Mouse (Mus musculus): ENCODE measurements around the gene Dner. TPM values are rescaled to one million over a fixed set of nuclear protein-coding genes. Genes with fewer than 3 reads are reported as not detected.

The Dner gene
- polyA plus RNA-seq, 1 experiment from 2014 or later = 244 TPM

DNA sequence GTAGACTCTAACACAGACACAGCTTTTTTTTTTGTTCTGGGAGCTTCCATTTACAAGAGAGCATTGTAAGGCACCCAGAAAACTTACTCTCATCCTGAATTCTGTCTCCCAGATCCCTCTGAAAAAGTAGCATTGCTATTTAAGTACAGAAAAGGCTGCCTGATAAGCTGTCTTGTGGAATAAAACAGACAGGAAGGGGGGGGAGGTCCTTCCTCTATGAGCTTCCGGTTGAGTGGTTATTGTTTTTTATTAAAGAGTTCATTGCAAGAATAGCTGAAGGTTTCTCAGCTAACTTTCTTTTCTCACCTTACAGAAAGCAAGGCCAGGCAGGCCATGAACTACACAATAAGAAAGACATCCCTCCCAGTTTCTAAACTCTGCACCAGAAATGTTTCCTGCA, 77.9 kb downstream of the Dner start:
- no peaks in the 10 kb centered on the region for H3K27me3 ChIP-seq (ENCODE audit: control insufficient read depth, insufficient read depth, low read length)
- no peaks in the 10 kb centered on the region for H3K36me3 ChIP-seq (ENCODE audit: control insufficient read depth, insufficient read depth, low read length)
- no peak overlapping the region for H3K27ac ChIP-seq (replicated peaks; ENCODE audit: low read depth, low read length)
- no peaks in the 10 kb centered on the region for H3K9me3 ChIP-seq (ENCODE audit: control insufficient read depth, low read length)
- no peak overlapping the region for H3K9ac ChIP-seq (replicated peaks; ENCODE audit: low read length)
- H3K4me3 ChIP-seq (replicated peaks; ENCODE audit: low read depth, low read length) = no peak overlapping the region
- peaks cover 43% of the 10 kb centered on the region for H3K4me1 ChIP-seq (ENCODE audit: control insufficient read depth, insufficient read depth, low read length)
- H3K4me2 ChIP-seq (ENCODE audit: low read length) = no peak overlapping the region
- ATAC-seq (ENCODE audit: low FRiP score, low TSS enrichment) (no peak), DNase-seq (no peak)
- WGBS = 77% methylated on average over 1 of the region's 1 CpGs

DNA sequence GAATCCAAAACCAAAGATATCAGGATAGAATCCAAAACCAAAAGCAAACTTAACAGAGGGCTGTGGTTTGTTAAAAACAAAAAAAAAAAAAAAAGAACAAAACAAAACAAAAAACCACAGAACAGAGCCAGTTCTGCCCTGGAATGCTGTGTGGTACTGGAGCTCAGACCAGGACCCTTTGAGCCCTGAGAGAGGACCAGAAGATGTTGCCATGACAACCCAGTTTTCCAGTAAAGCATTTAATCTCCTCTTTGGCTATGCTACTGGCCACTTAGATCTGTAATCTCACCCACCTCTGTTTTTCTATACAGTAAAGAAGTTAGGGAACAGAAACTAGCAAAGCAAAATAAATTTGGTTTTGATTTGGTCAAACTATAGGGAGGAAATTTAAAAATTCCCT, 79.9 kb downstream of the Dner start:
- peak; percentile 59 for DNase-seq
- no peak overlapping the region for H3K9ac ChIP-seq (replicated peaks; ENCODE audit: low read length)
- peaks cover 37% of the 10 kb centered on the region for H3K4me1 ChIP-seq (ENCODE audit: control insufficient read depth, insufficient read depth, low read length)
- H3K27me3 ChIP-seq (ENCODE audit: control insufficient read depth, insufficient read depth, low read length) = no peaks in the 10 kb centered on the region
- H3K4me2 ChIP-seq (ENCODE audit: low read length) = no peak overlapping the region
- H3K4me3 ChIP-seq (replicated peaks; ENCODE audit: low read depth, low read length) = no peak overlapping the region
- H3K27ac ChIP-seq (replicated peaks; ENCODE audit: low read depth, low read length) = no peak overlapping the region
- H3K36me3 ChIP-seq (ENCODE audit: control insufficient read depth, insufficient read depth, low read length) = no peaks in the 10 kb centered on the region
- H3K9me3 ChIP-seq (ENCODE audit: control insufficient read depth, low read length) = no peaks in the 10 kb centered on the region
- ATAC-seq (ENCODE audit: low FRiP score, low TSS enrichment) = no peak

DNA sequence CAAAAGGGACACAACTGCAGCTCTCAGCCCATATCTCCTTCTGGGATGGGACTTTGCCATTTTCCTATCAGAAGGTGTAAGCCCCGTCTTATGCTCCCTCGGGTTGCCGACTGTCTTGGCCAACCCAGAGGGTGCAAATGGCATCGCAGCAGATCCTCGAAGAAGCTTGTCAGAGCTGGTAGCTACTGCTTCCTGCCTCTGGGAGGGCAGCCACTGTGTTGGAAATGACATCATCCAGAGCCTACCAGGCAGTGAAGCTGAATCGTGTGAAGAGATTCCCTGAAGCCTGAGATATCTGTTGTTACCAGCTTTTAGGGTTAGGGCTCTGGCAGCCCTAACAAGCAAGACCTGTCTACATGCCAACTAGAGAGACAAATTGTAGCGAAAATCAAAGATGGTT, 81.4 kb downstream of the Dner start:
- no peaks in the 10 kb centered on the region for H3K9me3 ChIP-seq (ENCODE audit: control insufficient read depth, low read length)
- no peak overlapping the region for H3K9ac ChIP-seq (replicated peaks; ENCODE audit: low read length)
- H3K4me2 ChIP-seq (ENCODE audit: low read length) = no peak overlapping the region
- no peaks in the 10 kb centered on the region for H3K36me3 ChIP-seq (ENCODE audit: control insufficient read depth, insufficient read depth, low read length)
- ATAC-seq (ENCODE audit: low FRiP score, low TSS enrichment) = no peak
- DNase-seq = no peak
- no peak overlapping the region for H3K4me3 ChIP-seq (replicated peaks; ENCODE audit: low read depth, low read length)
- WGBS = 84% methylated on average over 7 of the region's 7 CpGs
- no peak overlapping the region for H3K27ac ChIP-seq (replicated peaks; ENCODE audit: low read depth, low read length)
- no peaks in the 10 kb centered on the region for H3K27me3 ChIP-seq (ENCODE audit: control insufficient read depth, insufficient read depth, low read length)
- peaks cover 37% of the 10 kb centered on the region for H3K4me1 ChIP-seq (ENCODE audit: control insufficient read depth, insufficient read depth, low read length)

DNA sequence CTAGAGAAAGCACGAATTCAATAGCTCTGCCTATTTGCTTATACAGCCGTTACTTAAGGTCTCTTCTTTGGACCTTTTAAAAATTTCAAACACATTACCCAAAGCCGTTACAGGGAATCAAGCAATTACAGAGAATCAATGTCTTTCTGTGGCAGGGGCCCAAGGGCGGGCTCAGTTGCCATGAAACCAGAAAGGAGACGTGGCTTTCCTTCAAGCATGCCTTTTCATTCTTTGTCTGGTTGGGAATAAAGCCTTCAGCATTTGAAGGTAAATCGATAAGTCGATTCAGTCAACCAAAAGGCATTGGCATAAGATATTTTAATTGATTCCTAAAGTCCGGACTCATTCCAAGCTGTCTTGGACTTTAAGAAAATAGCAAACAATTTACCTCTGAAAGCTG, 82.9 kb downstream of the Dner start:
- peak; percentile 73 for DNase-seq
- Histone ChIP-seq H3K4me3 (replicated peaks; ENCODE audit: low read depth, low read length) (no peak overlapping the region), H3K9me3 (ENCODE audit: control insufficient read depth, low read length) (no peaks in the 10 kb centered on the region), H3K36me3 (ENCODE audit: control insufficient read depth, insufficient read depth, low read length) (no peaks in the 10 kb centered on the region), H3K27ac (replicated peaks; ENCODE audit: low read depth, low read length) (peak overlapping the region; percentile 28; the same call in 1 of the 2 replicates), H3K4me2 (ENCODE audit: low read length) (peak overlapping the region; percentile 17; the same call in 1 of the 2 replicates), H3K4me1 (ENCODE audit: control insufficient read depth, insufficient read depth, low read length) (peaks cover 37% of the 10 kb centered on the region), H3K27me3 (ENCODE audit: control insufficient read depth, insufficient read depth, low read length) (no peaks in the 10 kb centered on the region), H3K9ac (replicated peaks; ENCODE audit: low read length) (no peak overlapping the region)
- WGBS = 8% methylated on average over 8 of the region's 8 CpGs
- ATAC-seq (ENCODE audit: low FRiP score, low TSS enrichment) = no peak

DNA sequence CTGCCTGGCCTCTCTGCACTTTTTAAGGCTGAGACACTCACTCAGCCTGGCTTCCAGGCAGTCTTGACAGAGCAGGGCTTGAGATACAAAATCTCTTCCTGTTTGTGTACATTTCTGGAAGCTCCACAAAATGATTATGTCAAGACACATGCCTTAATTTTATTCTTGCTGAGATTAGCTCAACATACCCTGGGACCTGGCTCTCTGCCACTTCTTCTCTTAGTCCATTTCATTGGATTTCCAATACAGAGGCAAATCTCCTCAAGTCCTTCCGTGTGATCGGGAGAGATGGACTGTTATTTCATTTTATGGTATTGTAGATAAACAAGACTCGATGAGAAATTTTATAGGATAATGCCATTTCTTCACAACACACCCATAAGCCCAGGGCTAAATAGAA, 84.7 kb downstream of the Dner start:
- H3K4me1 ChIP-seq (ENCODE audit: control insufficient read depth, insufficient read depth, low read length) = peaks cover 28% of the 10 kb centered on the region
- no peak for DNase-seq
- no peaks in the 10 kb centered on the region for H3K9me3 ChIP-seq (ENCODE audit: control insufficient read depth, low read length)
- no peak overlapping the region for H3K4me2 ChIP-seq (ENCODE audit: low read length)
- H3K36me3 ChIP-seq (ENCODE audit: control insufficient read depth, insufficient read depth, low read length) = no peaks in the 10 kb centered on the region
- 60% methylated on average over 3 of the region's 3 CpGs for WGBS
- no peak overlapping the region for H3K4me3 ChIP-seq (replicated peaks; ENCODE audit: low read depth, low read length)
- H3K27me3 ChIP-seq (ENCODE audit: control insufficient read depth, insufficient read depth, low read length) = no peaks in the 10 kb centered on the region
- peak overlapping the region; percentile 70 for H3K27ac ChIP-seq (replicated peaks; ENCODE audit: low read depth, low read length)
- no peak for ATAC-seq (ENCODE audit: low FRiP score, low TSS enrichment)
- no peak overlapping the region for H3K9ac ChIP-seq (replicated peaks; ENCODE audit: low read length)

DNA sequence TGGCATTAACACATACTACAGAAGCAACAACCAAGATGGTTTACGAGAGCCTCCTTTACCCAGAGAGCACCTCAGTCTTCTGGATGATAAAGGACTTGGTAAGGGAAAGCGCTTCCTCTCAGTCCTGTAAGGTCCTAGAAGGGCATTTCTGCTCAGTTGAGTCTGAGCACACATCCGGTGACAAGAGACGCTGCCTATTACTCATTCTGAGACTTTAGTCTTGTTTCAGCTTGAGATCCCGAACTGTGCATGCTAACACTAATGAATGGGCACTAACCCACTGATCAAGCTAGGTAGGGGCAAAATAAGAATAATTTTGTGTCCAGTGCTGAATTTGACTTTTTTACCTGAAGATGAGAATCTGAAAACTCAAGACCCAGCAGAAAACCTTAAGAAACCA, 97.0 kb downstream of the Dner start:
- ATAC-seq (ENCODE audit: low FRiP score, low TSS enrichment) (no peak), DNase-seq (no peak)
- 0 out of 2 replicates have a peak, but pooled peaks cover 5% of the 10 kb centered on the region for H3K9me3 ChIP-seq (ENCODE audit: control insufficient read depth, low read length)
- H3K4me3 ChIP-seq (replicated peaks; ENCODE audit: low read depth, low read length) = no peak overlapping the region
- H3K4me2 ChIP-seq (ENCODE audit: low read length) = no peak overlapping the region
- H3K4me1 ChIP-seq (ENCODE audit: control insufficient read depth, insufficient read depth, low read length) = no peaks in the 10 kb centered on the region
- no peaks in the 10 kb centered on the region for H3K27me3 ChIP-seq (ENCODE audit: control insufficient read depth, insufficient read depth, low read length)
- H3K9ac ChIP-seq (replicated peaks; ENCODE audit: low read length) = no peak overlapping the region
- 91% methylated on average over 5 of the region's 5 CpGs for WGBS
- no peaks in the 10 kb centered on the region for H3K36me3 ChIP-seq (ENCODE audit: control insufficient read depth, insufficient read depth, low read length)
- 0 out of 2 replicates have a peak overlapping the region, but pooled peaks have one; percentile 32 for H3K27ac ChIP-seq (replicated peaks; ENCODE audit: low read depth, low read length)

DNA sequence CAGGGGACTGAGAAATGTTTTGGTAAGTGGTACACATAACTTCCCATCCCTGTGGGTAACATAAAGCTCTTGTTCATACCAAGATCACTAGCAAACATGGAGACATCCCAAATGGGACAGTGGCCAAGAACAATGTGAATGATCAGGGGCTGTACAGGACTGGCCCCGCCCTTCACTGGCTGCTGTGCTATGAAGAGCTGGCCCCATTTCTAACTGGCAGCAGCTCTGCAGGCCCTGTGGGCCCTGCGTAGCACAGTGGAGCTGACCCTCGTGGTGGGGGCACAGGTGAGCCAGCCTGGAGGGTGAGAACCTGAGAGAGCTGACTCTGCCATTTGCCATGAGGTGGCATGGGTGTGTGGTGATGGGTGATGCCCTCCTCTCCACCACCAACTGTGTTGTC, 100.0 kb downstream of the Dner start:
- 84% methylated on average over 3 of the region's 3 CpGs for WGBS
- Histone ChIP-seq H3K9me3 (ENCODE audit: control insufficient read depth, low read length) (no peaks in the 10 kb centered on the region), H3K27ac (replicated peaks; ENCODE audit: low read depth, low read length) (no peak overlapping the region), H3K4me2 (ENCODE audit: low read length) (no peak overlapping the region), H3K9ac (replicated peaks; ENCODE audit: low read length) (no peak overlapping the region), H3K4me1 (ENCODE audit: control insufficient read depth, insufficient read depth, low read length) (peaks cover under 1% of the 10 kb centered on the region; the same call in 1 of the 2 replicates), H3K36me3 (ENCODE audit: control insufficient read depth, insufficient read depth, low read length) (no peaks in the 10 kb centered on the region), H3K4me3 (replicated peaks; ENCODE audit: low read depth, low read length) (no peak overlapping the region), H3K27me3 (ENCODE audit: control insufficient read depth, insufficient read depth, low read length) (no peaks in the 10 kb centered on the region)
- DNase-seq (no peak), ATAC-seq (ENCODE audit: low FRiP score, low TSS enrichment) (peak; percentile 29; the same call in 1 of the 2 replicates)

DNA sequence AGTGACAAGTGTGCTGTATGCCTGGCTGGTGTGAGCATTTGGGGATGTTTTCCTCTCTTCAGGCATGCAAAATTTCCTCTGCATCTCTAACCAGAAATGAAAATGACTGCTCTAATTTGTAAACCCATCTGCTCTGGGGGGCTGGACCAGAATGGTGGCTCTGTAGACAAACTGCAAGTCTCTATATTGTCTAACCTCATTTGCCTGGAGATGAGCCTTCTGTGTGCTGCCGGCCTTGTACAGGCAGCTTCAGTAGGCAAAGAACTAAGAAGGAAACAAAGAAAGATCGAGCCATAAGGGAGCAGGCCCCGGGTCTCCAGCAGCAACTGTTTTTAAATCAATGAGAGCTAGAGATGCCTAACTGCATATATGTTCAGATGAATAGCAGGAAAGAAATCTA, 103.6 kb downstream of the Dner start:
- peak overlapping the region; percentile 38; the same call in 1 of the 2 replicates for H3K27ac ChIP-seq (replicated peaks; ENCODE audit: low read depth, low read length)
- WGBS = 47% methylated on average over 3 of the region's 3 CpGs
- no peak overlapping the region for H3K4me2 ChIP-seq (ENCODE audit: low read length)
- DNase-seq = no peak
- H3K9ac ChIP-seq (replicated peaks; ENCODE audit: low read length) = no peak overlapping the region
- no peaks in the 10 kb centered on the region for H3K36me3 ChIP-seq (ENCODE audit: control insufficient read depth, insufficient read depth, low read length)
- no peaks in the 10 kb centered on the region for H3K9me3 ChIP-seq (ENCODE audit: control insufficient read depth, low read length)
- peaks cover 19% of the 10 kb centered on the region for H3K4me1 ChIP-seq (ENCODE audit: control insufficient read depth, insufficient read depth, low read length)
- ATAC-seq (ENCODE audit: low FRiP score, low TSS enrichment) = no peak
- no peak overlapping the region for H3K4me3 ChIP-seq (replicated peaks; ENCODE audit: low read depth, low read length)
- H3K27me3 ChIP-seq (ENCODE audit: control insufficient read depth, insufficient read depth, low read length) = no peaks in the 10 kb centered on the region

DNA sequence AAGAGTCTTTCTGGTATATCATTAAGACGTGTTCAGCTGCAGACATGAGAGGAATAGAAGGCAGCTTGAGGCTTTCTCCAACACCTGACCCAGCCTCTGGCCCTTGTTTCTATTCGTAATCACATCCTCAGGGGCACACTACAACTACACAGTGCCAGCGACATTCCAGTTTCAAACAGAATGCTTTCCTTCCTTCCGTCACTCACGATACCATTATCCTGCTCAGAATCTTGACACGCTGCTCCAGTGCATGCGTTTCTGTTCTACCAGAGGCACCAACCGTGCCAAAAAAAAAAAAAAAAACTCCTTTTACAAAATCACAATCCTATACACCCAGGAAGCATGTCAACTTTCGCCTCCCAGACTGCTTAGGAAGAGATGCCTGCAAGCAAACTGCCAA, 105.5 kb downstream of the Dner start:
- Histone ChIP-seq H3K4me3 (replicated peaks; ENCODE audit: low read depth, low read length) (no peak overlapping the region), H3K4me1 (ENCODE audit: control insufficient read depth, insufficient read depth, low read length) (peaks cover 36% of the 10 kb centered on the region), H3K4me2 (ENCODE audit: low read length) (no peak overlapping the region), H3K9ac (replicated peaks; ENCODE audit: low read length) (no peak overlapping the region), H3K9me3 (ENCODE audit: control insufficient read depth, low read length) (no peaks in the 10 kb centered on the region), H3K27me3 (ENCODE audit: control insufficient read depth, insufficient read depth, low read length) (no peaks in the 10 kb centered on the region), H3K27ac (replicated peaks; ENCODE audit: low read depth, low read length) (no peak overlapping the region), H3K36me3 (ENCODE audit: control insufficient read depth, insufficient read depth, low read length) (no peaks in the 10 kb centered on the region)
- ATAC-seq (ENCODE audit: low FRiP score, low TSS enrichment) = no peak
- 45% methylated on average over 9 of the region's 9 CpGs for WGBS
- DNase-seq = no peak
